Mouse (Mus musculus): ENCODE data around the gene Plk5. TPM values are rescaled to one million over a fixed set of nuclear protein-coding genes. Genes with fewer than 3 reads are reported as not detected.

Gene Plk5
- polyA plus RNA-seq, 1 experiment: 0.05 TPM

DNA sequence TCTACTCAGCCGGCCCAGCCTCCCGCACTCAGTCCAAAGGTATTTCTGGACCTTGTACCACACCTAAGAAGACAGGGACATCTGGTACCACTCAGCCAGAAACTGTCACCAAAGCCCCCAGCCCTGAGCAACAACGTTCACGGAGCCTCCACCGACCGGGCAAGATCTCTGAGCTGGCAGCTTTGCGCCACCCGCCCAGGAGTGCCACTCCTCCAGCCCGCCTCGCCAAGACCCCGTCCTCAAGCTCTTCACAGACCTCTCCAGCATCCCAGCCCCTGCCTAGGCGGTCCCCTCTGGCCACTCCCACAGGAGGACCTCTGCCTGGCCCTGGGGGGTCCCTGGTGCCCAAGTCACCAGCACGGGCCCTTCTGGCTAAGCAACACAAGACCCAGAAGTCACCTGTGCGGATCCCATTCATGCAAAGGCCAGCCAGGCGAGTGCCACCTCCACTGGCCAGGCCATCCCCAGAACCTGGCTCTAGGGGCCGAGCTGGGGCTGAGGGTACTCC is 41.7 kb upstream of the Plk5 start:
- H3K4me3 ChIP-seq: no peak overlapping the region
- H3K79me2 ChIP-seq (ENCODE audit: control insufficient read depth, insufficient read depth): peaks cover 4% of the 10 kb centered on the region
- no peak overlapping the region for H3K4me2 ChIP-seq (ENCODE audit: low read depth)
- no peaks in the 10 kb centered on the region for H3K36me3 ChIP-seq (ENCODE audit: control insufficient read depth, insufficient read depth)
- no peak overlapping the region for H3ac ChIP-seq (ENCODE audit: control insufficient read depth, insufficient read length)
- TF ChIP-seq MAX (IDR thresholded peaks at IDR 0.05; ENCODE audit: low read depth) (no peak), REST (IDR thresholded peaks at IDR 0.05; ENCODE audit: insufficient read depth, insufficient read length) (no peak), CEBPB (IDR thresholded peaks at IDR 0.05; ENCODE audit: insufficient read depth, poor library complexity, severe bottlenecking) (no peak), SRF (IDR thresholded peaks at IDR 0.05; ENCODE audit: control insufficient read depth, insufficient read length, low read depth) (no peak), TCF12 (IDR thresholded peaks at IDR 0.05; ENCODE audit: insufficient read depth, poor library complexity, severe bottlenecking) (no peak), MYOD1 (IDR thresholded peaks at IDR 0.05; ENCODE audit: control insufficient read depth in 1 of 3, insufficient read length in 2 of 3, low read depth in 2 of 3) (no peak), MYOG (IDR thresholded peaks at IDR 0.05; ENCODE audit: control insufficient read depth in 1 of 3, insufficient read depth in 1 of 3, insufficient read length in 2 of 3, low read depth in 2 of 3) (no peak), TCF3 (IDR thresholded peaks at IDR 0.05; ENCODE audit: insufficient read length, low read depth) (no peak)
- peaks cover 28% of the 10 kb centered on the region for H3K27me3 ChIP-seq (ENCODE audit: control insufficient read depth, insufficient read depth, insufficient read length)

DNA sequence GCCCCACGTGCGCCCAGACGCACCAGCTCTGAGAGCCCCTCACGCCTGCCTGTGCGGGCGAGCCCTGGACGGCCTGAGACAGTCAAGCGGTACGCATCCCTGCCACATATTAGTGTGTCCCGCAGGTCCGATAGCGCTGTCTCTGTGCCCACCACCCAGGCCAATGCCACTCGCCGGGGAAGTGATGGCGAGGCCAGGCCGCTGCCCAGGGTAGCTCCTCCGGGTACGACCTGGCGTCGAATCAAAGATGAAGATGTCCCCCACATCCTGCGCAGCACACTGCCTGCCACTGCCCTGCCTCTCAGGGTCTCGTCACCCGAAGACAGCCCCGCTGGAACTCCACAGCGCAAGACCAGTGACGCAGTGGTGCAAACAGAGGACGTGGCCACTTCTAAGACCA is 40.9 kb upstream of the Plk5 start:
- TF ChIP-seq SRF (IDR thresholded peaks at IDR 0.05; ENCODE audit: control insufficient read depth, insufficient read length, low read depth) (no peak), TCF12 (IDR thresholded peaks at IDR 0.05; ENCODE audit: insufficient read depth, poor library complexity, severe bottlenecking) (no peak)
- Histone ChIP-seq H3K4me2 (ENCODE audit: low read depth) (no peak overlapping the region), H3K36me3 (ENCODE audit: control insufficient read depth, insufficient read depth) (no peaks in the 10 kb centered on the region), H3K79me2 (ENCODE audit: control insufficient read depth, insufficient read depth) (peaks cover 10% of the 10 kb centered on the region), H3ac (ENCODE audit: control insufficient read depth, insufficient read length) (no peak overlapping the region), H3K27me3 (ENCODE audit: control insufficient read depth, insufficient read depth, insufficient read length) (peaks cover 28% of the 10 kb centered on the region), H3K4me3 (no peak overlapping the region)

DNA sequence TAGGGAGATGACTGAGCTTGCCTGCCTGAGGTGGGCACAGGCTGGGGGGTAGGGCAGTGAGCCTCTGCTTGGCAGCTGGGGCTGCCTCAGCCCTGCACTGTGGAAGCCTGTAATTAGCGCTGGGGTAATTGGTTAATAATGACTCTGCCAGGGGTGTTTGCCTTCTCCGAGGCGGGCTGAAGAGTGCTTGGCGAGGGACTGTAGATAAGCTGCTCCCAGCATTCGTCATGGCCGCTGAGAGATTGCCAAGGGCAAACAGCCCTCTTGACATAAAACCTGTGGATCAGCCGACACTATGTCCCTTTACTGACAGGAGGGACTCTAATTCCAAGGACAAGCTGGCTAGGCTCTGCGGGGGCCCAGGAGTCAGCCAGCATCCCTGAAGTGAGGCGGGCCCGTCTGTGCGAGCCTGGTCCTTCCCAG is 39.9 kb upstream of the Plk5 start:
- Histone ChIP-seq H3ac (ENCODE audit: control insufficient read depth, insufficient read length) (no peak overlapping the region), H3K4me2 (ENCODE audit: low read depth) (no peak overlapping the region), H3K27me3 (ENCODE audit: control insufficient read depth, insufficient read depth, insufficient read length) (peaks cover 18% of the 10 kb centered on the region), H3K4me3 (no peak overlapping the region), H3K79me2 (ENCODE audit: control insufficient read depth, insufficient read depth) (peaks cover 10% of the 10 kb centered on the region), H3K36me3 (ENCODE audit: control insufficient read depth, insufficient read depth) (no peaks in the 10 kb centered on the region)
- TF ChIP-seq TCF3 (IDR thresholded peaks at IDR 0.05; ENCODE audit: insufficient read length, low read depth): no peak
- TF ChIP-seq POLR2A (IDR thresholded peaks at IDR 0.05; ENCODE audit: insufficient read length, low read depth): peak; percentile 25

GRCm38 (mm10) chr10:80317011-80317410 is 39.2 kb upstream of the Plk5 start:
- Histone ChIP-seq H3K4me3 (no peak overlapping the region), H3K36me3 (ENCODE audit: control insufficient read depth, insufficient read depth) (no peaks in the 10 kb centered on the region), H3K27me3 (ENCODE audit: control insufficient read depth, insufficient read depth, insufficient read length) (peaks cover 11% of the 10 kb centered on the region), H3ac (ENCODE audit: control insufficient read depth, insufficient read length) (no peak overlapping the region), H3K4me2 (ENCODE audit: low read depth) (no peak overlapping the region), H3K79me2 (ENCODE audit: control insufficient read depth, insufficient read depth) (peaks cover 10% of the 10 kb centered on the region)
- no peak for TF ChIP-seq CEBPB (IDR thresholded peaks at IDR 0.05; ENCODE audit: insufficient read depth, poor library complexity, severe bottlenecking)
- TF ChIP-seq SRF (IDR thresholded peaks at IDR 0.05; ENCODE audit: control insufficient read depth, insufficient read length, low read depth): no peak
- no peak for TF ChIP-seq POLR2AphosphoS2 (IDR thresholded peaks at IDR 0.05; ENCODE audit: insufficient read length, low read depth)
- no peak for TF ChIP-seq TCF12 (IDR thresholded peaks at IDR 0.05; ENCODE audit: insufficient read depth, poor library complexity, severe bottlenecking)
- no peak for TF ChIP-seq MYOD1 (IDR thresholded peaks at IDR 0.05; ENCODE audit: control insufficient read depth in 1 of 3, insufficient read length in 2 of 3, low read depth in 2 of 3)
- no peak for TF ChIP-seq REST (IDR thresholded peaks at IDR 0.05; ENCODE audit: insufficient read depth, insufficient read length)
- no peak for TF ChIP-seq E2F4 (IDR thresholded peaks at IDR 0.05; ENCODE audit: insufficient read depth)

- Histone ChIP-seq H3K27me3 (ENCODE audit: control insufficient read depth, insufficient read depth, insufficient read length) (no peaks in the 10 kb centered on the region), H3K36me3 (ENCODE audit: control insufficient read depth, insufficient read depth) (no peaks in the 10 kb centered on the region), H3K4me2 (ENCODE audit: low read depth) (peak within 1 kb of the TSS; percentile 96), H3K79me2 (ENCODE audit: control insufficient read depth, insufficient read depth) (peaks cover 10% of the 10 kb centered on the region), H3K4me3 (peak within 1 kb of the TSS; percentile 79), H3ac (ENCODE audit: control insufficient read depth, insufficient read length) (peak within 1 kb of the TSS; percentile 26)
- TF ChIP-seq POLR2A (IDR thresholded peaks at IDR 0.05; ENCODE audit: insufficient read length, low read depth): peak; percentile 63
- TF ChIP-seq POLR2AphosphoS2 (IDR thresholded peaks at IDR 0.05; ENCODE audit: insufficient read length, low read depth): peak; percentile 42
- TF ChIP-seq E2F4 (IDR thresholded peaks at IDR 0.05; ENCODE audit: insufficient read depth): no peak
These were observed 35.9 kb upstream of the Plk5 start, which contains the start of gene 2310011J03Rik for GRCm38 (mm10) chr10:80320340-80320760. Gene 2310011J03Rik, minus strand, starts transcription at chr10:80320537.

- H3K27me3 ChIP-seq (ENCODE audit: control insufficient read depth, insufficient read depth, insufficient read length): no peaks in the 10 kb centered on the region
- TF ChIP-seq MYOG (IDR thresholded peaks at IDR 0.05; ENCODE audit: control insufficient read depth in 1 of 3, insufficient read depth in 1 of 3, insufficient read length in 2 of 3, low read depth in 2 of 3): peak; percentile 57 to 96 (median 92)
- no peak for TF ChIP-seq CEBPB (IDR thresholded peaks at IDR 0.05; ENCODE audit: insufficient read depth, poor library complexity, severe bottlenecking)
- peak in 2 of 3 experiments; percentile 91 to 96 for TF ChIP-seq MYOD1 (IDR thresholded peaks at IDR 0.05; ENCODE audit: control insufficient read depth in 1 of 3, insufficient read length in 2 of 3, low read depth in 2 of 3)
- TF ChIP-seq POLR2AphosphoS2 (IDR thresholded peaks at IDR 0.05; ENCODE audit: insufficient read length, low read depth): no peak
- no peak for TF ChIP-seq SRF (IDR thresholded peaks at IDR 0.05; ENCODE audit: control insufficient read depth, insufficient read length, low read depth)
- no peak for TF ChIP-seq POLR2A (IDR thresholded peaks at IDR 0.05; ENCODE audit: insufficient read length, low read depth)
- peak; percentile 23 for TF ChIP-seq TCF3 (IDR thresholded peaks at IDR 0.05; ENCODE audit: insufficient read length, low read depth)
- TF ChIP-seq REST (IDR thresholded peaks at IDR 0.05; ENCODE audit: insufficient read depth, insufficient read length): no peak
- no peak for TF ChIP-seq MAX (IDR thresholded peaks at IDR 0.05; ENCODE audit: low read depth)
- no peak for TF ChIP-seq E2F4 (IDR thresholded peaks at IDR 0.05; ENCODE audit: insufficient read depth)
- TF ChIP-seq USF1 (IDR thresholded peaks at IDR 0.05; ENCODE audit: low read depth): no peak
- TF ChIP-seq TCF12 (IDR thresholded peaks at IDR 0.05; ENCODE audit: insufficient read depth, poor library complexity, severe bottlenecking): no peak
- H3ac ChIP-seq (ENCODE audit: control insufficient read depth, insufficient read length): no peak overlapping the region
- H3K79me2 ChIP-seq (ENCODE audit: control insufficient read depth, insufficient read depth): peaks cover 10% of the 10 kb centered on the region
- peak overlapping the region; percentile 71 for H3K4me2 ChIP-seq (ENCODE audit: low read depth)
- no peaks in the 10 kb centered on the region for H3K36me3 ChIP-seq (ENCODE audit: control insufficient read depth, insufficient read depth)
- H3K4me3 ChIP-seq: peak overlapping the region; percentile 79
These were observed 35.1 kb upstream of the Plk5 start for GRCm38 (mm10) chr10:80321014-80321669.

All from myocyte (in vitro differentiated cells).